Mouse (Mus musculus): ENCODE measurements around the gene Wdr72. TPM values are rescaled to one million over a fixed set of nuclear protein-coding genes. Genes with fewer than 3 reads are reported as not detected.

Gene Wdr72
- polyA plus RNA-seq, 1 experiment from 2014 or later, result 0.19 TPM

DNA sequence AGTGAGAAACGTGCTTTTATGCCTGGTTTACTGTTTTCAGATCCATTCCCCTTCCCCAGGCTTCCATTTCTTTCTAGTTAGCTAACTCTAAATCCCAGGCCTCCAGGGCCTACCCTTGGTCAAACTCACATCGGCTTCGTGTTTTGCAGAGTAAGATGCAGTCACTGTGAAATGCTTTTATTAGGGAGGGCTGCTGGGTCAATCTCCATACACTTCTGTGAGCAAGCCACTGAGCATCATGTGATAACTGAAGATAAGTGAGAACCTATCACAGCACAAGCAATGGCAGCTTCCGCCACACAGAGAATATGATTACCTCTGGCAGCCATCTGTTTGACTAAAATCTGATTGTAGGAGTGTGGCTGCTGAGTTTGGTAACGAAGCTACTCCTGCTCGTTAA, 59.7 kb downstream of the Wdr72 start:
- H3K4me1 ChIP-seq (ENCODE audit: control insufficient read depth, insufficient read depth, low read length), result no peaks in the 10 kb centered on the region
- no peak for ATAC-seq
- no peak overlapping the region for H3K9ac ChIP-seq (ENCODE audit: low read length)
- H3K4me2 ChIP-seq (ENCODE audit: low read length), result no peak overlapping the region
- 45% methylated on average over 6 of the region's 6 CpGs for WGBS
- no peaks in the 10 kb centered on the region for H3K36me3 ChIP-seq (ENCODE audit: control insufficient read depth, insufficient read depth, low read length)
- H3K9me3 ChIP-seq (replicated peaks; ENCODE audit: control insufficient read depth, low read length), result no peaks in the 10 kb centered on the region
- no peak overlapping the region for H3K4me3 ChIP-seq (ENCODE audit: low read depth, low read length)
- no peak overlapping the region for H3K27ac ChIP-seq (ENCODE audit: low read depth, low read length)
- no peaks in the 10 kb centered on the region for H3K27me3 ChIP-seq (replicated peaks; ENCODE audit: control insufficient read depth, insufficient read depth, low read length)
- DNase-seq (ENCODE audit: low spot score), result no peak

DNA sequence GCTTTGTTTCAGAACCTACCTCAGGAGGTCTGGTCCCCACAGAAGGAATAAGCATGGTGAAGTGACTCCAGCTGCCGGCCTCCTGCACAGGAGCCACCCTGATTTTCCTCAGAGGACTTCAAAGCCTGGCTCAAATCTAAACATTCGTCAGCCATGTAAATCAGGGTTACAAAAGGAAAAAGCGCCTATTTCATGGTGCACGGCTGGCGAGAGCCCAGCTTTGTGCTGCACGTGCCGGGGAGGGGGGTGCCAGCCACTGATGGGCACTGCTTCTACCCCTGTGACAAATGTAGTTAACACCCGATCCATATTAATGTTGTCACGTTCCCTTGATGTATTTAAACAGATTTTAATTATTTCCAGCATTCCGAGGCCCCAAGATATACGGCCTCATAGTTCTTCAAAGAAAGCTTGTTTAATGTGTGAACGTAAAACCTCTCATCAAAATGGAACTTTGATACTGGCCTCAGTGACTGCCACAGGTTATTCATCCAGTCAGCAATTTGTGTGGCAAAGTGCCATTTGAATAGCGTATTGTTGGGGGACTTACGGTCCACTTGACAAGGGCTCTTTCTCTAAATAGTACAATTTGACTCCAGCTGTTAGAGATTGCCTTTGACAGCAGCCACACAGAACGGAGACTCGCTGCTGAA, 76.7 kb downstream of the Wdr72 start:
- H3K4me1 ChIP-seq (ENCODE audit: control insufficient read depth, insufficient read depth, low read length), result no peaks in the 10 kb centered on the region
- peak overlapping the region; percentile 33 for H3K4me2 ChIP-seq (ENCODE audit: low read length)
- H3K36me3 ChIP-seq (ENCODE audit: control insufficient read depth, insufficient read depth, low read length), result no peaks in the 10 kb centered on the region
- H3K9ac ChIP-seq (ENCODE audit: low read length), result no peak overlapping the region
- H3K4me3 ChIP-seq (ENCODE audit: low read depth, low read length), result no peak overlapping the region
- peaks cover 23% of the 10 kb centered on the region for H3K27me3 ChIP-seq (replicated peaks; ENCODE audit: control insufficient read depth, insufficient read depth, low read length)
- no peak overlapping the region for H3K27ac ChIP-seq (ENCODE audit: low read depth, low read length)
- no peaks in the 10 kb centered on the region for H3K9me3 ChIP-seq (replicated peaks; ENCODE audit: control insufficient read depth, low read length)
- DNase-seq (ENCODE audit: low spot score) (peak; percentile 78), ATAC-seq (peak; percentile 90)
- WGBS, result 2% methylated on average over 16 of the region's 16 CpGs

DNA sequence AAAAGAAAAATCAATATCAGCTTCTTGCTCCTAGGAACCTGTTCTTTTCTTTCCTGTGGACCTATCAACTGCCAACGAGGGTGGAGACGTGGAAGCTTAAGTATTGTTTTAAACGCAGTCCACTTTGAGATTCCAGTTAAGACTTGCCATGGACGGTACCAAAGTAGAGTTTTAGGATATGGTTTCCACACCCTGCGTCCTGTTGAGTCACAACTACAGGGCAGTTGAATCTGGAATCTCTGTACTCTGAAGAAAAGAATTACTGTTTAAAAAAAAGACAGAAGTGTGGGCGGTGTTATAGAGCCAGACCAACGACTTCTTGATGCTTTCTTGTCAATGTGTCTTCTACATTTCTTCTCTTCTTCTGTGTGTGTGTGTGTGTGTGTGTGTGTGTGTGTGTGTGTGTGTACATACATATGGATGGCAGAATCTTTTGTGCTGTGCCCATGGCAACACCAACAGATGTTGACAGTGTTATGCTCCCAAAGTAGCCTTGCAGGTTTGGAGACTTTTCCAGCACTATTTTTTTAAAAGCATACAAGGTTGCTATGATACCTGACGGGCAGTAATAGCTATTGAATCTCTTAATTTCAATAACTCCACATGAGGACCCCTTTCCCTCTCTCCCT, 77.4 kb downstream of the Wdr72 start:
- H3K36me3 ChIP-seq (ENCODE audit: control insufficient read depth, insufficient read depth, low read length), result no peaks in the 10 kb centered on the region
- peak overlapping the region; percentile 33 for H3K4me2 ChIP-seq (ENCODE audit: low read length)
- H3K27ac ChIP-seq (ENCODE audit: low read depth, low read length), result no peak overlapping the region
- H3K27me3 ChIP-seq (replicated peaks; ENCODE audit: control insufficient read depth, insufficient read depth, low read length), result peaks cover 25% of the 10 kb centered on the region
- DNase-seq (ENCODE audit: low spot score) (no peak), ATAC-seq (peak; percentile 28)
- H3K4me1 ChIP-seq (ENCODE audit: control insufficient read depth, insufficient read depth, low read length), result no peaks in the 10 kb centered on the region
- no peak overlapping the region for H3K9ac ChIP-seq (ENCODE audit: low read length)
- H3K9me3 ChIP-seq (replicated peaks; ENCODE audit: control insufficient read depth, low read length), result no peaks in the 10 kb centered on the region
- no peak overlapping the region for H3K4me3 ChIP-seq (ENCODE audit: low read depth, low read length)
- whole genome bisulfite sequencing, result 17% methylated on average over 8 of the region's 8 CpGs

DNA sequence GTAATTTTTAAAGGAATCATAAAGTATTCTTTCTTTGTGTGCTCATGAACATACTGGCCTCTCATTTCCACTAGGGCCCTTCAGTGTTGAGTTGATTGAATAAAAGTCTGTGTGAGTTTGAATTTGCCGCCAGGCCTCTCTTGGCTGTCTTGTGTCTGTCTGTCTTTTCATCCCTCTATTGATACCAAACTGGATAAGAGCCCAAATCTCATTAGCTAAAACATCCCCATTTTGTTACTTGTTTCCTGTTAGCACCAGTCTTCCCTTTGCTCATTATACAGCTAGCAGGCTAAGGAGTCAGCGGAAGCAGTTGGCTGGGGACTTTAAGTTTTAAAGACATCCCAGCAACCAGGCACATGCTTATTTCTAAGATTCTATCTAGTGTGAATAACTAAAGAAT, 84.7 kb downstream of the Wdr72 start:
- ATAC-seq, result peak; percentile 60; the same call in 1 of the 2 replicates
- Histone ChIP-seq H3K9me3 (replicated peaks; ENCODE audit: control insufficient read depth, low read length) (no peaks in the 10 kb centered on the region), H3K4me3 (ENCODE audit: low read depth, low read length) (no peak overlapping the region), H3K27ac (ENCODE audit: low read depth, low read length) (no peak overlapping the region), H3K9ac (ENCODE audit: low read length) (no peak overlapping the region), H3K4me1 (ENCODE audit: control insufficient read depth, insufficient read depth, low read length) (no peaks in the 10 kb centered on the region), H3K4me2 (ENCODE audit: low read length) (no peak overlapping the region), H3K27me3 (replicated peaks; ENCODE audit: control insufficient read depth, insufficient read depth, low read length) (peaks cover 8% of the 10 kb centered on the region; the same call in 1 of the 2 replicates), H3K36me3 (ENCODE audit: control insufficient read depth, insufficient read depth, low read length) (no peaks in the 10 kb centered on the region)
- DNase-seq (ENCODE audit: low spot score), result peak; percentile 78
- 24% methylated on average over 2 of the region's 2 CpGs for WGBS

DNA sequence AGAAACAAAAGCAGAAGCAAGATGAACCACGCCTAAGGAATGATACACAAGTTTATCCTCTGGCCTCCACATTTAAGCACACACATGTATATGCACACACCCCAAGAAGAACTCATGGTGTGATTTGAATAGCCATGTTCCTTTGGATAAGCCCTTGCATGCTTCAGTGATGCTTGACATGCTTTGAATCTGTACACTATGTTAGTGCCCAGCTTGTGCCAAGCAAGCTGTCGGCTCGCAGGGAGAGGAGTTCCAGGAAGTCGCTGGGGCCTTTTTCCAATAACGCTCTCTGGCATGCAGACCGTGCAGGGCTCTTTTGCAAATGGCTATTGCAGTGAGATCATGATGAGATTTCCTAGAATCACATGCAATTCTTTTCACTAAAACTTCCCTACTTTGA, 118.1 kb downstream of the Wdr72 start:
- no peak for ATAC-seq
- 71% methylated on average over 6 of the region's 6 CpGs for WGBS
- H3K27ac ChIP-seq (ENCODE audit: low read depth, low read length), result no peak overlapping the region
- H3K4me1 ChIP-seq (ENCODE audit: control insufficient read depth, insufficient read depth, low read length), result no peaks in the 10 kb centered on the region
- no peaks in the 10 kb centered on the region for H3K9me3 ChIP-seq (replicated peaks; ENCODE audit: control insufficient read depth, low read length)
- DNase-seq (ENCODE audit: low spot score), result peak; percentile 37
- no peaks in the 10 kb centered on the region for H3K27me3 ChIP-seq (replicated peaks; ENCODE audit: control insufficient read depth, insufficient read depth, low read length)
- no peak overlapping the region for H3K4me2 ChIP-seq (ENCODE audit: low read length)
- no peak overlapping the region for H3K4me3 ChIP-seq (ENCODE audit: low read depth, low read length)
- no peak overlapping the region for H3K9ac ChIP-seq (ENCODE audit: low read length)
- no peaks in the 10 kb centered on the region for H3K36me3 ChIP-seq (ENCODE audit: control insufficient read depth, insufficient read depth, low read length)

DNA sequence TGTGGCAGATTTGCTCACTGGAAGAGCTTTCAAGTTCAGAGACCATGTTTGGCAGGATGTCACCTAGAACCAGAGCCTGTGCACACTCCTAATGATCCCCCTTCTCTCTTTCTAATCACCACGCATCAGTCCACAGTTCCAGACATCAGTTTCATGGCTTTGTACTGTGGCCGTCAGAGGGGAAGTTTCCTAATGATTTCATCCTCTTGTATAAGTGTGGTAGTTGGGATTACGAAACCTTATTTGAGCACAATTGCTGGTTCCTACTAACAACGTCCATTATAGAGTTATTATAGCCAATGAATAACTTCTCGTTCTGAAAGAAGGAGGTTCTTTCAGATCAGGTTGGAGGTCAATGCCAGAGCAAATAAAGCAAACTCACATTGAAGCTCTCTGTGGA, 131.1 kb downstream of the Wdr72 start:
- 50% methylated on average over 5 of the region's 5 CpGs for WGBS
- Histone ChIP-seq H3K27ac (ENCODE audit: low read depth, low read length) (no peak overlapping the region), H3K9me3 (replicated peaks; ENCODE audit: control insufficient read depth, low read length) (no peaks in the 10 kb centered on the region), H3K27me3 (replicated peaks; ENCODE audit: control insufficient read depth, insufficient read depth, low read length) (no peaks in the 10 kb centered on the region), H3K9ac (ENCODE audit: low read length) (no peak overlapping the region), H3K4me3 (ENCODE audit: low read depth, low read length) (no peak overlapping the region), H3K4me1 (ENCODE audit: control insufficient read depth, insufficient read depth, low read length) (no peaks in the 10 kb centered on the region), H3K36me3 (ENCODE audit: control insufficient read depth, insufficient read depth, low read length) (no peaks in the 10 kb centered on the region), H3K4me2 (ENCODE audit: low read length) (no peak overlapping the region)
- no peak for ATAC-seq
- DNase-seq (ENCODE audit: low spot score), result no peak

DNA sequence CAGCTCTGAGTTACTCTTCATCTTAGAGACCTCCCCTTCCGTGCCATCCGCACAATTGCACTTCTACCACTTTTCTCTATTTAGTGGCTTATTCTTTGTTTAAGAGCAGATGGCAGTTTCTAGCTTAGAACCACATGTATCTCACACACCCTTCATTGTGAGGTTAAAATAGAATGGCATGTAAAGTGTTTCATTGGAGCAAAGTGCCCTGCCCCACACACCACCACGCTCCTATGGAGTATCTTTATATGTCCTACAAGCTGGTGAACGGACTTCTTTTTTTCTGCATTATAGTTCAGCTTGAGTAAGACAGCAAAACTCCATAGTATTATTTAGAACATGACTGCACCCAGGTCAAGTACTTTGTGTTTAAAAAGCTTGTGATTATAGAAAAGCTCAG, 137.9 kb downstream of the Wdr72 start:
- Histone ChIP-seq H3K4me3 (ENCODE audit: low read depth, low read length) (no peak overlapping the region), H3K9ac (ENCODE audit: low read length) (no peak overlapping the region), H3K27ac (ENCODE audit: low read depth, low read length) (no peak overlapping the region), H3K4me2 (ENCODE audit: low read length) (no peak overlapping the region), H3K9me3 (replicated peaks; ENCODE audit: control insufficient read depth, low read length) (no peaks in the 10 kb centered on the region), H3K36me3 (ENCODE audit: control insufficient read depth, insufficient read depth, low read length) (no peaks in the 10 kb centered on the region), H3K4me1 (ENCODE audit: control insufficient read depth, insufficient read depth, low read length) (no peaks in the 10 kb centered on the region), H3K27me3 (replicated peaks; ENCODE audit: control insufficient read depth, insufficient read depth, low read length) (no peaks in the 10 kb centered on the region)
- no peak for DNase-seq (ENCODE audit: low spot score)
- no peak for ATAC-seq
- WGBS, result 81% methylated on average over 4 of the region's 4 CpGs

DNA sequence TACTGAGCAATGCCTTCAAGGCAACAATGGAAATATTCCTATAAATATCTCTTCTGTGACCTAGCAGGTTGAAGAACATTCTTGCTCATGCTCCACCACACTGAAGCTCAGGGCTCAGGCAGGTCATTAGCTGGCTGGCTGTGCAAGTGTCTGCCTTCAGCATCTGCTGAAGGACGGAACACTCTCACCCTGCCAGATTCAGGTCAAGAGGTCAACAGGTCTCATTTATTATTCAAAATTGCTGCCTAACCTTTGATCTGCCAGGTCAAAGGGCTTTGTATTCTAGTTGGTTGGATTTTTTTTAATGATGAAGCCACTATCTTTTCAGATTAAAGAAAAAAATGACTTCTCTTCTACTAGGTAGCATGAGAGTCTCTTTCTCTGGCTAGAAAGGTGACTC, 139.3 kb downstream of the Wdr72 start:
- Histone ChIP-seq H3K9me3 (replicated peaks; ENCODE audit: control insufficient read depth, low read length) (no peaks in the 10 kb centered on the region), H3K4me3 (ENCODE audit: low read depth, low read length) (no peak overlapping the region), H3K4me2 (ENCODE audit: low read length) (no peak overlapping the region), H3K27ac (ENCODE audit: low read depth, low read length) (no peak overlapping the region), H3K4me1 (ENCODE audit: control insufficient read depth, insufficient read depth, low read length) (no peaks in the 10 kb centered on the region), H3K9ac (ENCODE audit: low read length) (no peak overlapping the region), H3K36me3 (ENCODE audit: control insufficient read depth, insufficient read depth, low read length) (no peaks in the 10 kb centered on the region), H3K27me3 (replicated peaks; ENCODE audit: control insufficient read depth, insufficient read depth, low read length) (no peaks in the 10 kb centered on the region)
- 36% methylated on average over 1 of the region's 1 CpGs for WGBS
- no peak for DNase-seq (ENCODE audit: low spot score)
- no peak for ATAC-seq

DNA sequence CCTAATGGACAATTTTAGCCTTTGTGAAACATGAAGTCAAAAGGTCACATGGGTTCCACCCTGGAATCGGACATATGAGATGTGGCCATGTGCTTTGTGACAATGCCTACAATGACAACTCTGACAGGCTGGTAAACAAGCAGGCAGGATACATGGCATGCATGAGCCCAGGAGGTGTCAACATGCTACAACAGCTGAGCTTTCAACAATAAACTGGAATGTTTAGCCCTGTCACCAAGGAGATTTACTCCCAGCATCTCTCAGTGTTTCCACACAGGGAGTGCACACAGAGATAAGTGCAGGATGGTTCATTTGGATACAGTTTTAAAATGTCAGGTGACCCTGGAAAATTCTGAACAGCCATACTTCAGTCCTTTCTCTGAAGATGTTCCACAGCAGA, 140.4 kb downstream of the Wdr72 start:
- no peak overlapping the region for H3K4me2 ChIP-seq (ENCODE audit: low read length)
- DNase-seq (ENCODE audit: low spot score) (no peak), ATAC-seq (no peak)
- H3K4me1 ChIP-seq (ENCODE audit: control insufficient read depth, insufficient read depth, low read length), result no peaks in the 10 kb centered on the region
- H3K36me3 ChIP-seq (ENCODE audit: control insufficient read depth, insufficient read depth, low read length), result no peaks in the 10 kb centered on the region
- WGBS, result 63% methylated on average over 1 of the region's 1 CpGs
- H3K27me3 ChIP-seq (replicated peaks; ENCODE audit: control insufficient read depth, insufficient read depth, low read length), result no peaks in the 10 kb centered on the region
- no peak overlapping the region for H3K27ac ChIP-seq (ENCODE audit: low read depth, low read length)
- no peak overlapping the region for H3K4me3 ChIP-seq (ENCODE audit: low read depth, low read length)
- no peaks in the 10 kb centered on the region for H3K9me3 ChIP-seq (replicated peaks; ENCODE audit: control insufficient read depth, low read length)
- H3K9ac ChIP-seq (ENCODE audit: low read length), result no peak overlapping the region

Measured in forebrain, embryonic 14.5 days (tissue).